Mouse (Mus musculus) limb, embryonic 12.5 days (tissue): ENCODE measurements at regions not wholly inside any gene's neighbourhood (a gene's known extent, or its start where the extent isn't known, plus 50 kb on each side); places are given as distances from the start of the nearest gene placed in this dataset.

Source experiments
- ATAC-seq: fragments of 200-750 bp; cut with Nextera tagmentation; 2 replicates; pipeline ENCODE4 v1.8.0; 2017; ENCODE audit warnings: low read depth, moderate TSS enrichment; ENCODE audit not compliant: insufficient number of reproducible peaks, insufficient read depth, low FRiP score, low TSS enrichment
- H3K27ac ChIP-seq: fragments of 300-500 bp; sonication (generic); 2 replicates; pipeline ENCODE4 v1.5.1; 2016; ENCODE audit warnings: mild to moderate bottlenecking, moderate library complexity
- H3K27me3 ChIP-seq: fragments of 300-500 bp; sonication (generic); 2 replicates; pipeline ENCODE4 v1.6.1; 2016; ENCODE audit warnings: mild to moderate bottlenecking, moderate library complexity
- H3K36me3 ChIP-seq: fragments of 300-500 bp; sonication (generic); 2 replicates; pipeline ENCODE4 v1.6.1; 2016; ENCODE audit warnings: mild to moderate bottlenecking, moderate library complexity
- H3K4me1 ChIP-seq: fragments of 300-500 bp; sonication (generic); replicated peaks from 2 replicates; pipeline ENCODE4 v1.6.1; 2016
- H3K4me2 ChIP-seq: fragments of 300-500 bp; sonication (generic); 2 replicates; pipeline ENCODE4 v1.6.1; 2016; ENCODE audit warnings: mild to moderate bottlenecking, moderate library complexity
- H3K4me3 ChIP-seq: fragments of 300-500 bp; sonication (generic); replicated peaks from 2 replicates; pipeline ENCODE4 v1.5.1; 2016; ENCODE audit warnings: mild to moderate bottlenecking
- H3K9ac ChIP-seq: fragments of 300-500 bp; sonication (generic); replicated peaks from 2 replicates; pipeline ENCODE4 v1.6.1; 2016; ENCODE audit warnings: mild to moderate bottlenecking, moderate library complexity
- H3K9me3 ChIP-seq: fragments of 300-500 bp; sonication (generic); 2 replicates; pipeline ENCODE4 v1.6.1; 2016; ENCODE audit warnings: mild to moderate bottlenecking, moderate library complexity
- WGBS: fragments of 180-500 bp; shearing (Covaris S2); methylation state at CpG from one replicate; pipeline ENCODE4 v1.1.7; 2016; 5-methylcytosine and 5-hydroxymethylcytosine counted together

- no peak overlapping the region for H3K4me2 ChIP-seq
- H3K27ac ChIP-seq = no peak overlapping the region
- no peaks in the 10 kb centered on the region for H3K4me1 ChIP-seq
- H3K36me3 ChIP-seq = no peaks in the 10 kb centered on the region
- no peaks in the 10 kb centered on the region for H3K9me3 ChIP-seq
- H3K27me3 ChIP-seq = no peaks in the 10 kb centered on the region
- no peak for ATAC-seq
- no peak overlapping the region for H3K4me3 ChIP-seq
- no peak overlapping the region for H3K9ac ChIP-seq
- WGBS = 80% methylated on average over 3 of the region's 3 CpGs
Observed at GRCm38 (mm10) chr5:77589252-77589651, 181.4 kb upstream of the Igfbp7 start.

GRCm38 (mm10) chr5:77581702-77582101, 173.9 kb upstream of the Igfbp7 start:
- no peak for ATAC-seq
- peak overlapping the region; percentile 41; the same call in 1 of the 2 replicates for H3K27ac ChIP-seq
- peaks cover 24% of the 10 kb centered on the region for H3K4me1 ChIP-seq
- WGBS = 53% methylated on average over 6 of the region's 6 CpGs
- H3K9me3 ChIP-seq = no peaks in the 10 kb centered on the region
- no peaks in the 10 kb centered on the region for H3K27me3 ChIP-seq
- no peak overlapping the region for H3K4me3 ChIP-seq
- H3K36me3 ChIP-seq = no peaks in the 10 kb centered on the region
- 0 out of 2 replicates have a peak overlapping the region, but pooled peaks have one; percentile 14 for H3K9ac ChIP-seq
- H3K4me2 ChIP-seq = peak overlapping the region; percentile 33

GRCm38 (mm10) chr5:77581106-77581638, 173.3 kb upstream of the Igfbp7 start:
- H3K9me3 ChIP-seq = no peaks in the 10 kb centered on the region
- peak overlapping the region; percentile 14; the same call in 1 of the 2 replicates for H3K9ac ChIP-seq
- H3K4me3 ChIP-seq = no peak overlapping the region
- H3K36me3 ChIP-seq = no peaks in the 10 kb centered on the region
- H3K27ac ChIP-seq = peak overlapping the region; percentile 41
- H3K4me1 ChIP-seq = peaks cover 24% of the 10 kb centered on the region
- peak; percentile 78 for ATAC-seq
- H3K4me2 ChIP-seq = peak overlapping the region; percentile 33
- H3K27me3 ChIP-seq = no peaks in the 10 kb centered on the region
- WGBS = 46% methylated on average over 6 of the region's 6 CpGs

DNA sequence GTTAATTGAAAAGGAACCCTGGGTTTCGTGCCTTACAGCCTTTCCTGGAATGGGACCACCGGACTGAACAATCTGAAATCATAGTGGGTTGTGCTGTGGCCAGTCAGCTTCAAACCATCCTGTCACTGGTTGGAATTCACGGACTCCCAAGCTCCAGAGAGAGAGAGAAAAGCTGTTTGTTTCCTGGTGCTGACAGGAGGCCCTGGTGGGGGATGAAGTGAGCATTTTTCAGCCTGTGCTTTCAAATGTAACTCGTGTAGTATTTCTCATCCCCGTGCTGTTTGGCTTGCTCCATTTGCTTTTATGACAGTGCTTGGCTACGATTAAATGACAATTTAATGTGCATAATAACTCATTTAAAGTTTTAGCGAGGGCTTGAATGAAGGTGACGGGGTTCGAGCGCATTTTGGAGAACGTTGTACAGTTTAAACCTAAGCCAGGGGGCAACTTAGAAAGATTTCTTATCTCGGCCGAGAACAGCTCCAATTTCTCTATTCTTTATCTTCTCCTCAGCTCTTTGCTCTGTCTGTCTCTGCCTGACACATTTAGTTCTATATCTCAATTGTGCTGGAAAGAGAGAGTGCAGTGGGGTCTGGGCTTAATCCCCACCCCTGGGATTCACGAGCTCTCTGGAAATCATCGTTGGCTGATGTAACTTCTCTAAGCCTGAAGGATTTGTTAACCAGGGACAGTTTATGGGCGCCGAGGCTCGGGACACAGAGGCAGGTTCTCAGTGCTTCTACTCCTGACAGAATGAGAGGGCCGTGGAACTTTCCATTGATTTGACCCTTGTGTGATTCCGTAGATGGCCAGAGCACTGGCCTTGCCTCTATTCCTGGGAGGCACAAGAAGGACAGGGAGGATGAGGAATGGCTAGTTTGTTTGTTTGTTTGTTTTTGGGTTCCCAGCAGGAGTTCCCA, 172.2 kb upstream of the Igfbp7 start:
- Histone ChIP-seq H3K4me2 (peak overlapping the region; percentile 37), H3K4me1 (peaks cover 24% of the 10 kb centered on the region), H3K36me3 (no peaks in the 10 kb centered on the region), H3K27me3 (no peaks in the 10 kb centered on the region), H3K9me3 (no peaks in the 10 kb centered on the region), H3K4me3 (no peak overlapping the region), H3K9ac (no peak overlapping the region), H3K27ac (no peak overlapping the region; the same call in 1 of the 2 replicates)
- no peak for ATAC-seq
- 30% methylated on average over 20 of the region's 20 CpGs for WGBS

DNA sequence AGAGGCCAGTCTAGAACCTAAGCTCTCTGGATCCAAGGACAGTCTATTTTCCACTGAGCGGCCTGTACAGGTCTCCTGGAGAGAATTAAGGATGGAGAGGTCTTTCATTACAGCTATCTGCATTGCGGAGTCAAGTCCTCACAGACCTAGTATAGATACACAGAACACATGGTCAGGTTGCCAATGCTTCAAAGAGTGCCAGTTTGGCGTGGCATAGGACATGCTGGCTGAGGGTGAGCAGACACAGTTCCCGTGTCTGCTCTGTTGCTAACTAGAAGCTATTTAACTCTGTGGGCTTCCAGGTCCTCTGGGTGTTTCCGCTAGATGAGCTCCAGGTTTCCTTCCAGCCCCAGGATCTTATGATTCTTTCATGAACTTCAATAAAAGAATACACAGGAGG, 169.0 kb upstream of the Igfbp7 start:
- no peak overlapping the region for H3K4me3 ChIP-seq
- H3K27ac ChIP-seq = no peak overlapping the region
- H3K36me3 ChIP-seq = no peaks in the 10 kb centered on the region
- no peak overlapping the region for H3K4me2 ChIP-seq
- WGBS = 83% methylated on average over 5 of the region's 5 CpGs
- no peaks in the 10 kb centered on the region for H3K27me3 ChIP-seq
- no peak for ATAC-seq
- no peaks in the 10 kb centered on the region for H3K9me3 ChIP-seq
- H3K4me1 ChIP-seq = peaks cover 24% of the 10 kb centered on the region
- H3K9ac ChIP-seq = no peak overlapping the region

GRCm38 (mm10) chr5:77575780-77576179, 167.9 kb upstream of the Igfbp7 start:
- no peaks in the 10 kb centered on the region for H3K27me3 ChIP-seq
- H3K4me3 ChIP-seq = no peak overlapping the region
- no peak overlapping the region for H3K4me2 ChIP-seq
- no peaks in the 10 kb centered on the region for H3K9me3 ChIP-seq
- no peaks in the 10 kb centered on the region for H3K36me3 ChIP-seq
- 59% methylated on average over 8 of the region's 8 CpGs for WGBS
- H3K4me1 ChIP-seq = peaks cover 14% of the 10 kb centered on the region
- H3K27ac ChIP-seq = no peak overlapping the region
- no peak for ATAC-seq
- no peak overlapping the region for H3K9ac ChIP-seq

GRCm38 (mm10) chr5:77570364-77570763, 162.5 kb upstream of the Igfbp7 start:
- no peak overlapping the region for H3K27ac ChIP-seq
- no peak overlapping the region for H3K9ac ChIP-seq
- no peaks in the 10 kb centered on the region for H3K36me3 ChIP-seq
- no peak overlapping the region for H3K4me3 ChIP-seq
- ATAC-seq = no peak
- no peaks in the 10 kb centered on the region for H3K27me3 ChIP-seq
- H3K9me3 ChIP-seq = peaks cover 5% of the 10 kb centered on the region; the same call in 1 of the 2 replicates
- 69% methylated on average over 9 of the region's 9 CpGs for WGBS
- H3K4me1 ChIP-seq = no peaks in the 10 kb centered on the region
- H3K4me2 ChIP-seq = no peak overlapping the region

- H3K4me3 ChIP-seq = no peak overlapping the region
- H3K9me3 ChIP-seq = peaks cover 5% of the 10 kb centered on the region; the same call in 1 of the 2 replicates
- no peak overlapping the region for H3K27ac ChIP-seq
- WGBS = 84% methylated on average over 5 of the region's 5 CpGs
- no peak for ATAC-seq
- H3K27me3 ChIP-seq = no peaks in the 10 kb centered on the region
- no peak overlapping the region for H3K9ac ChIP-seq
- H3K36me3 ChIP-seq = no peaks in the 10 kb centered on the region
- H3K4me1 ChIP-seq = no peaks in the 10 kb centered on the region
- no peak overlapping the region for H3K4me2 ChIP-seq
Observed at GRCm38 (mm10) chr5:77568121-77568520, 160.3 kb upstream of the Igfbp7 start.

- Histone ChIP-seq H3K27me3 (no peaks in the 10 kb centered on the region), H3K4me3 (no peak overlapping the region), H3K36me3 (no peaks in the 10 kb centered on the region), H3K9ac (no peak overlapping the region), H3K4me1 (0 out of 2 replicates have a peak, but pooled peaks cover 2% of the 10 kb centered on the region), H3K9me3 (no peaks in the 10 kb centered on the region), H3K4me2 (no peak overlapping the region), H3K27ac (no peak overlapping the region)
- 74% methylated on average over 5 of the region's 5 CpGs for WGBS
- no peak for ATAC-seq
Observed at GRCm38 (mm10) chr5:77552580-77552979, 144.7 kb upstream of the Igfbp7 start.

DNA sequence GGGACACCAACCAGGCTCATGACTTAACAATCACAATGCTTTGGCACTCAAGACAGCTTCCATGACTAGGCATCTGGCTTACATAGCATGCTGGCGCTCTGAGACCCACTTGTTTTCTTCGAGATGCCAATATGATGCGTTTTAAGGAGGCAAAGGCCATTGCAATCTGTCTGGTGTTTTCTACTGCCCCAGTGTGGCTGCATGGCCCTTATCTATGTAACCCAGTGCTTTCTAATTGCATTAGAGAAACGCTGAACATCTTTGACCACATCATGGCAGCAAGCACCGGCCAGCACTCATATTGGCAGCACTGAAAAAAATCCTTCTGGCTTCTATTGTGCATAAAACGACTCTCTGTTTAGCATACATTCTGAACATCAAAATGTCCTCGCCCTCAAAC, 144.2 kb upstream of the Igfbp7 start:
- H3K9me3 ChIP-seq = no peaks in the 10 kb centered on the region
- no peaks in the 10 kb centered on the region for H3K36me3 ChIP-seq
- no peak overlapping the region for H3K4me2 ChIP-seq
- H3K27ac ChIP-seq = no peak overlapping the region
- ATAC-seq = no peak
- no peak overlapping the region for H3K9ac ChIP-seq
- 0 out of 2 replicates have a peak, but pooled peaks cover 2% of the 10 kb centered on the region for H3K4me1 ChIP-seq
- H3K4me3 ChIP-seq = no peak overlapping the region
- WGBS = 89% methylated on average over 7 of the region's 7 CpGs
- H3K27me3 ChIP-seq = no peaks in the 10 kb centered on the region

GRCm38 (mm10) chr5:77546001-77546620, 138.3 kb upstream of the Igfbp7 start:
- no peak overlapping the region for H3K4me3 ChIP-seq
- H3K36me3 ChIP-seq = no peaks in the 10 kb centered on the region
- 56% methylated on average over 13 of the region's 13 CpGs for WGBS
- H3K9ac ChIP-seq = no peak overlapping the region
- H3K27ac ChIP-seq = no peak overlapping the region
- no peaks in the 10 kb centered on the region for H3K4me1 ChIP-seq
- no peak for ATAC-seq
- no peaks in the 10 kb centered on the region for H3K27me3 ChIP-seq
- H3K4me2 ChIP-seq = no peak overlapping the region
- H3K9me3 ChIP-seq = no peaks in the 10 kb centered on the region
